Mouse (Mus musculus) left cerebral cortex, postnatal 36 days (tissue): ENCODE measurements at regions not wholly inside any gene's neighbourhood (a gene's known extent, or its start where the extent isn't known, plus 50 kb on each side); places are given as distances from the start of the nearest gene placed in this dataset.
"Not testable (repeated sequence)": the region's sequence is repeated elsewhere in the genome, so short reads cannot be mapped to it uniquely, and the experiment has no call there.

Source experiments
- DNase-seq, 2 experiments: peaks; one replicate each; pipeline ENCODE4 v3.0.0; 2021 to 2022; ENCODE audit warnings: low spot score in 2 of 2, mixed read lengths in 1 of 2
- intact Hi-C: fragments of 180-260 bp; cut with DNase I; formaldehyde crosslinking; loops from one replicate; pipeline ENCODE4 v1.15.1; 2025

- intact Hi-C loops, result no loop called here
- DNase-seq, result no peak
These were observed 122.9 kb upstream of the Cpm start for GRCm38 (mm10) chr10:117506252-117506992.

GRCm38 (mm10) chr10:117505529-117505928 is 123.8 kb upstream of the Cpm start:
- intact Hi-C loops, result no loop called here

GRCm38 (mm10) chr10:117505057-117505456 is 124.2 kb upstream of the Cpm start:
- no peak for DNase-seq
- intact Hi-C loops, result no loop called here

More at GRCm38 (mm10) chr10:117505529-117505928, 123.8 kb upstream of the Cpm start:
- no peak for DNase-seq

- DNase-seq, result no peak
- intact Hi-C loops, result no loop called here
These were observed 124.6 kb upstream of the Cpsf6 start for GRCm38 (mm10) chr10:117504267-117504902.

- intact Hi-C loops, result no loop called here
- DNase-seq, result no peak
These were observed 123.7 kb upstream of the Cpsf6 start for GRCm38 (mm10) chr10:117503222-117504184.

- intact Hi-C loops, result no loop called here
These were observed 122.9 kb upstream of the Cpsf6 start for GRCm38 (mm10) chr10:117502731-117503130.

GRCm38 (mm10) chr10:117502135-117502534 is 122.3 kb upstream of the Cpsf6 start:
- no peak for DNase-seq
- intact Hi-C loops, result no loop called here

More at GRCm38 (mm10) chr10:117502731-117503130, 122.9 kb upstream of the Cpsf6 start:
- DNase-seq, result no peak

- intact Hi-C loops, result no loop called here
- no peak for DNase-seq
These were observed 121.6 kb upstream of the Cpsf6 start for GRCm38 (mm10) chr10:117501426-117501825.

GRCm38 (mm10) chr10:117500457-117501108 is 120.8 kb upstream of the Cpsf6 start:
- intact Hi-C loops, result no loop called here
- no peak for DNase-seq

- intact Hi-C loops, result no loop called here
- DNase-seq, result no peak
These were observed 120.1 kb upstream of the Cpsf6 start for GRCm38 (mm10) chr10:117499864-117500453.

- DNase-seq, result no peak
- intact Hi-C loops, result no loop called here
These were observed 119.5 kb upstream of the Cpsf6 start for GRCm38 (mm10) chr10:117499177-117499863.

GRCm38 (mm10) chr10:117498497-117498896 is 118.7 kb upstream of the Cpsf6 start:
- intact Hi-C loops, result no loop called here
- no peak for DNase-seq

GRCm38 (mm10) chr10:117497565-117498256 is 117.9 kb upstream of the Cpsf6 start:
- DNase-seq, result no peak
- intact Hi-C loops, result no loop called here

- DNase-seq, intact Hi-C loops: not testable (repeated sequence)
These were observed 117.3 kb upstream of the Cpsf6 start for GRCm38 (mm10) chr10:117497082-117497481.

- intact Hi-C loops, result no loop called here
These were observed 116.5 kb upstream of the Cpsf6 start for GRCm38 (mm10) chr10:117496064-117497011.

GRCm38 (mm10) chr10:117494171-117494701 is 114.4 kb upstream of the Cpsf6 start:
- no peak for DNase-seq
- intact Hi-C loops, result no loop called here

More at GRCm38 (mm10) chr10:117496064-117497011, 116.5 kb upstream of the Cpsf6 start:
- DNase-seq, result no peak

- DNase-seq, result no peak
These were observed 114.0 kb upstream of the Cpsf6 start for GRCm38 (mm10) chr10:117493824-117494121.

More at GRCm38 (mm10) chr10:117493824-117494121, 114.0 kb upstream of the Cpsf6 start:
- intact Hi-C loops, result no loop called here
